Mouse (Mus musculus): Measurements from ENCODE around the gene Ppp1r8.
"Not testable (repeated sequence)": the region's sequence is repeated elsewhere in the genome, so short reads cannot be mapped to it uniquely, and the experiment has no call there.

GRCm38 (mm10) chr4:132793322-132794004 is 49.5 kb downstream of the Ppp1r8 start:
- not testable (repeated sequence) for TF ChIP-seq CTCF (IDR thresholded peaks at IDR 0.05; ENCODE audit: borderline replicate concordance, insufficient read depth, low read length); POLR2A (IDR thresholded peaks at IDR 0.05; ENCODE audit: low read depth, low read length)
